Mouse (Mus musculus) testis, adult 2 months (tissue): ENCODE data around the gene Itm2b.

ENCODE experiments used
- CTCF ChIP-seq: fragments of 200-500 bp; IDR thresholded peaks from 2 replicates; pipeline ENCODE4 v1.5.1; 2012; ENCODE audit warnings: low read depth, mild to moderate bottlenecking, inconsistent platforms, low read length, moderate library complexity; ENCODE audit not compliant: control insufficient read depth, insufficient read depth, insufficient replicate concordance
- POLR2A ChIP-seq: fragments of 200-500 bp; IDR thresholded peaks from 2 replicates; pipeline ENCODE4 v1.6.1; 2012; ENCODE audit warnings: low read depth, mild to moderate bottlenecking, inconsistent platforms, low read length, moderate library complexity; ENCODE audit not compliant: control insufficient read depth

- TF ChIP-seq POLR2A (no peak), CTCF (no peak)
Observed at GRCm38 (mm10) chr14:73331386-73331785, 53.7 kb downstream of the Itm2b start.
